Mouse (Mus musculus): ENCODE data around the gene E2f6. TPM values are rescaled to one million over a fixed set of nuclear protein-coding genes. Genes with fewer than 3 reads are reported as not detected.
A peak's percentile ranks its signal among the peaks of the same experiment; 100 is the strongest.

E2f6 gene
- polyA plus RNA-seq, 1 experiment: 9.9 TPM

DNA sequence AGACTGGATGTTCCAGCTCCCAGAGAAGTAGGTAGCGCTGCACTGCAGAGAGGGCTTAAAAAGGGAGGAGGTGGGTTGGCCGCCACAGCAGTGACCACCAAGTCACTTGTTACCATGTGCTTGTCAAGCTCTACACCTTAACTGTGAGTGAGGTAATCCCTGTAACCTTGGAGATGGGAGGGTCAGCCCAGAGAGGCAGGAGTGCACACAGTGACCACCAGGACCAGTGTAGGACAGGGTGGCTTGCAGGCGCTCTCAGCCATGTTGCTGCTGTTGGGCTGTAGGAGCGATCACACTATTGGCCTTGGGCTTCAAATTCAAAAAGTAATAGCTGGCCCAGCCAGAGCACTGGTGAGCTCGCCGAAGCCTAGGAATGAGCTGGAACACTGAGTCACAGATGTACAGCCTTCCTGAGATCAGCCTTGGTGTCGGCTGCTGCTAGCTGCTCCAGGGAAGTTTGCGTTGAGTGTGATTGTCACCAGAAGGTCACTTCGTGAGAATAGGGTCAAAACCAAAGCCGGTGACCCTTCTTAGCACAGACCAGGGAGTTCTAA, 11.5 kb downstream of the E2f6 start:
- WGBS: 95% methylated on average over 10 of the region's 10 CpGs
- no peak overlapping the region for H3K4me3 ChIP-seq (replicated peaks; ENCODE audit: control insufficient read depth, low read depth, low read length)
- H3K4me1 ChIP-seq (ENCODE audit: control insufficient read depth, insufficient read depth, low read length): no peaks in the 10 kb centered on the region
- no peak for TF ChIP-seq CTCF (IDR thresholded peaks at IDR 0.05; ENCODE audit: control insufficient read depth, insufficient read depth, low read length)
- no peak for TF ChIP-seq POLR2A (IDR thresholded peaks at IDR 0.05; ENCODE audit: borderline replicate concordance, control insufficient read depth, low read depth, low read length)
- no peak overlapping the region for H3K27ac ChIP-seq (ENCODE audit: control insufficient read depth, insufficient read depth, low read depth, low read length, poor library complexity)

DNA sequence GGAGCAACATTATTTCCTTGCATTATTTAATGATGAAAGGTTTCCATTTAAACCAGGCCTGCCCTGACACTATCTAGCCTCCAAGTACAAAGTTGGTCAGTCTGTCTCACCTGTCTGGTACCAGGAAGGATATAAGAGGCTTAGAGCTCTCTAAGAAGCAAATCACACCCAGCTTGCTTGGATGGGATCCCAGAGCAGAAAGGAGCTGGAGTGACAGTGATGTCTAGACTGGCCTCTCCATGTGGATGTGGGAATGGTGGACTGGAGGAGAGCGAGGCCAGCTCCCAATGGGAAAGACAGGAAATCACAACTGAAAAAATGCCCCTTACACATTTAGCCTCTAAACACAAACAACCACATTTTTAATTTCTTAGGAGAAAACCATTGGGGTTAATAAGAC, 12.9 kb downstream of the E2f6 start:
- H3K4me1 ChIP-seq (ENCODE audit: control insufficient read depth, insufficient read depth, low read length): no peaks in the 10 kb centered on the region
- WGBS: 86% methylated on average over 1 of the region's 1 CpGs
- TF ChIP-seq CTCF (IDR thresholded peaks at IDR 0.05; ENCODE audit: control insufficient read depth, insufficient read depth, low read length) (no peak), POLR2A (IDR thresholded peaks at IDR 0.05; ENCODE audit: borderline replicate concordance, control insufficient read depth, low read depth, low read length) (no peak)
- H3K27ac ChIP-seq (ENCODE audit: control insufficient read depth, insufficient read depth, low read depth, low read length, poor library complexity): no peak overlapping the region
- H3K4me3 ChIP-seq (replicated peaks; ENCODE audit: control insufficient read depth, low read depth, low read length): no peak overlapping the region

DNA sequence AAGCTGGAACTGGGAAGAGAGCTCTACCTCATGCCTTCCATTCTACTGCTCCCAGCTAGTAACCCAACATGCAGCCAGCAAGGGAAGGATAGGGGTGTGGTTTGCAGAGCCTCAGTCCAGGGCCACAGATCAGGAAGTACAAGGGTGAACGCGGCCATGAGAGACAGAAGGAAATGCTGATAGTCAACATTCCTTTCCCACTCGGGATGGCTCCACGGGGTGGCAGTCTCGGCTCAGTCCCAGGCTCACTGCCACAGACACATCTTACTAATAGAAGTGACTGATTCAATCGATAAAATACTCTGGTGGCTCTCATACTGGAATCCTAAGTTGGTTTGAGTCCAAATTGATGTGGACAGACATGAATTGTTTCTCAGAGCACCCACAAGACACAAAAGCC, 17.7 kb downstream of the E2f6 start:
- Histone ChIP-seq H3K27ac (ENCODE audit: control insufficient read depth, insufficient read depth, low read depth, low read length, poor library complexity) (no peak overlapping the region), H3K4me1 (ENCODE audit: control insufficient read depth, insufficient read depth, low read length) (no peaks in the 10 kb centered on the region), H3K4me3 (replicated peaks; ENCODE audit: control insufficient read depth, low read depth, low read length) (no peak overlapping the region)
- 4% methylated on average over 6 of the region's 6 CpGs for WGBS
- TF ChIP-seq POLR2A (IDR thresholded peaks at IDR 0.05; ENCODE audit: borderline replicate concordance, control insufficient read depth, low read depth, low read length) (no peak), CTCF (IDR thresholded peaks at IDR 0.05; ENCODE audit: control insufficient read depth, insufficient read depth, low read length) (peak; percentile 42; the same call in 1 of the 2 replicates)

DNA sequence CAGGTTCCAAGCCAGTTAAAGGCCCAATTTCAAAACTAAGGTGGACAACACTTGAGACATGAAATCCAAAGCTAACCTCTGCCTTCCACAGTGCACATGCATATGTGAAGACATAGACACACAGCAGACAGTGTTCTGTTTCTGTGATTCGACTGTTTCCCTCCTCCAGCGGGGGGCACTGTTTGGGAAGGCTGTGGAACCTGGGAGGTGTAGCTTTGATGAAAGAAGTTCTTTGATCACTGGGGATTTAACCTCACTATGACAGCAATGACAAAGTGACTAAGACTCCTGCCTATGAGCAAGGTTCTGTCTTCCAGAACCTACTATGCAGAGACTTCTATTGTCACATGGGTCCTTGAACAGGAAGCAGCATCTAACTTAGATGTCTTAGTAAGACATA, 19.0 kb downstream of the E2f6 start:
- no peak overlapping the region for H3K4me3 ChIP-seq (replicated peaks; ENCODE audit: control insufficient read depth, low read depth, low read length)
- no peak for TF ChIP-seq POLR2A (IDR thresholded peaks at IDR 0.05; ENCODE audit: borderline replicate concordance, control insufficient read depth, low read depth, low read length)
- TF ChIP-seq CTCF (IDR thresholded peaks at IDR 0.05; ENCODE audit: control insufficient read depth, insufficient read depth, low read length): peak; percentile 44; the same call in 1 of the 2 replicates
- 68% methylated on average over 2 of the region's 2 CpGs for WGBS
- no peaks in the 10 kb centered on the region for H3K4me1 ChIP-seq (ENCODE audit: control insufficient read depth, insufficient read depth, low read length)
- H3K27ac ChIP-seq (ENCODE audit: control insufficient read depth, insufficient read depth, low read depth, low read length, poor library complexity): no peak overlapping the region

DNA sequence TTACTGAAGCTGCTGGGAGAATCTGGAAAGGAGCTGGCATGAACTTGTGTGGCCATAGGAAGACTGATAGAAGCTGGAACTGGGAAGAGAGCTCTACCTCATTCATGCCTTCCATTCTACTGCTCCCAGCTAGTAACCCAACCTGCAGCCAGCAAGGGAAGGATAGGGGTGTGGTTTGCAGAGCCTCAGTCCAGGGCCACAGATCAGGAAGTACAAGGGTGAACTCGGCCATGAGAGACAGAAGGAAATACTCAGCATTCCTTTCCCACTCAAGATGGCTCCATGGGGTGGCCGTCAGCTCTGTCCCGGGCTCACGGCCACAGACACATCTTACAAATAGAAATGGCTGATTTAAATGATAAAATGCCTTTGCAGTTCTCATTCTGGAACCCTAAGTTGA, 20.3 kb downstream of the E2f6 start:
- no peaks in the 10 kb centered on the region for H3K4me1 ChIP-seq (ENCODE audit: control insufficient read depth, insufficient read depth, low read length)
- no peak overlapping the region for H3K4me3 ChIP-seq (replicated peaks; ENCODE audit: control insufficient read depth, low read depth, low read length)
- no peak overlapping the region for H3K27ac ChIP-seq (ENCODE audit: control insufficient read depth, insufficient read depth, low read depth, low read length, poor library complexity)
- TF ChIP-seq CTCF (IDR thresholded peaks at IDR 0.05; ENCODE audit: control insufficient read depth, insufficient read depth, low read length): no peak
- TF ChIP-seq POLR2A (IDR thresholded peaks at IDR 0.05; ENCODE audit: borderline replicate concordance, control insufficient read depth, low read depth, low read length): no peak
- WGBS: 64% methylated on average over 4 of the region's 4 CpGs

DNA sequence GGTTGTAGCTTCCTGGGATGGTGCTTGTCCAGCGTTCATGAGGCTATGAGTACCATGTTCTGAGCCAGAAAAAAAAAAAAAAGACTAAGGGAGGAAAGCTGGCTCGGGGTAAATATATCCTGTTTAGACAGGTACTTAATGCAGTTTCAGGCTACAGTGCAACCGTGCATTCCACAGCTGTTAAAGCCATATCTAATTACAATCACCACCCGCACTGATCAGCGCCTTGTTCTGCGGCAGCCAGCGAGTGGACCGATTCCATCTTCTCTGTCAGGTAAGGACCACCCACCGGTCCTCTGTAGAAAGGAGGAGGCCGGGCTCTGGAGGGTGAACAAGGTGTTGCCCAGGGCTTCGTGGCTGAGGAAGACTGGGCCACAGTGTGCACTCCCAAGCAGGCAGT, 23.9 kb downstream of the E2f6 start:
- TF ChIP-seq CTCF (IDR thresholded peaks at IDR 0.05; ENCODE audit: control insufficient read depth, insufficient read depth, low read length) (no peak), POLR2A (IDR thresholded peaks at IDR 0.05; ENCODE audit: borderline replicate concordance, control insufficient read depth, low read depth, low read length) (no peak)
- H3K27ac ChIP-seq (ENCODE audit: control insufficient read depth, insufficient read depth, low read depth, low read length, poor library complexity): no peak overlapping the region
- H3K4me1 ChIP-seq (ENCODE audit: control insufficient read depth, insufficient read depth, low read length): no peaks in the 10 kb centered on the region
- 87% methylated on average over 11 of the region's 11 CpGs for WGBS
- no peak overlapping the region for H3K4me3 ChIP-seq (replicated peaks; ENCODE audit: control insufficient read depth, low read depth, low read length)

DNA sequence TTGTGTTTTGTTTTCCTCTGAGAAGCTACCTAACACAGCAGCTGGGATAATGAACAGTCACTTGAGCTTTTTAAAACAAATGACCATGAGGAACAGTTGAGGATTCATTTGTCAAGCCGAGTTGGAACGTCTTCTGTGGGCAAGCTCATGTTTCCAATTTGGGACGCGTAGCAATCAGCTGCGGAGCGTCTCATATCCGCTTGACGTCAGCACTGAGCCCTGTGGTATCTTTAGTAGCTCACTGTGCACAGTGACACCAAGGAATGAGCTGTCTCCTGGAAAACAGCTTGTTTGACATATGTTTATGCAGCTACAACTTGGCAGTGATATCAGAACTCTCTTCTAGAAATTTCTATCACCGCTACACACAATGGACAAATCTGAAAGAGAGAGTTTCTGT, 25.4 kb downstream of the E2f6 start:
- Histone ChIP-seq H3K4me1 (ENCODE audit: control insufficient read depth, insufficient read depth, low read length) (no peaks in the 10 kb centered on the region), H3K27ac (ENCODE audit: control insufficient read depth, insufficient read depth, low read depth, low read length, poor library complexity) (no peak overlapping the region), H3K4me3 (replicated peaks; ENCODE audit: control insufficient read depth, low read depth, low read length) (no peak overlapping the region)
- TF ChIP-seq POLR2A (IDR thresholded peaks at IDR 0.05; ENCODE audit: borderline replicate concordance, control insufficient read depth, low read depth, low read length) (no peak), CTCF (IDR thresholded peaks at IDR 0.05; ENCODE audit: control insufficient read depth, insufficient read depth, low read length) (no peak)
- 83% methylated on average over 9 of the region's 9 CpGs for WGBS

DNA sequence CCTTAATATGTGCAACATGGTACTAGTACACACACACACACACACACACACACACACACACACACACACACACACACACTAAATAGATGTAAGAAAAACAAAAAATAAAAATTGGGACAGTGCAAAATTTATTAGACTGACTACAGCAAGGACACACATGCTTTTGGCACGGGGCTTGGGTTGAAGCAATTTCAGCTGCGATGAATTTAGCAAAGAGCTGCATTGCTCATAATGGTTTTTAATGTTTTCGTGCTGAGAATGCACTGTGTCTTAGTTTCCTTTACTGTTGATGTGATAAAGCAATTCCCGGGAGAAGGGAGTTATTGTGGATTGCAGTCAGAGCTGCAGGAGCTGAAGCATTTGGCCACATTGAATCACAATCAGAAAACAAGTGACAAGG, 27.0 kb downstream of the E2f6 start:
- WGBS: 88% methylated on average over 4 of the region's 4 CpGs
- TF ChIP-seq POLR2A (IDR thresholded peaks at IDR 0.05; ENCODE audit: borderline replicate concordance, control insufficient read depth, low read depth, low read length) (no peak), CTCF (IDR thresholded peaks at IDR 0.05; ENCODE audit: control insufficient read depth, insufficient read depth, low read length) (no peak)

More for the DNA sequence above, 27.0 kb downstream of the E2f6 start:
- Histone ChIP-seq H3K4me1 (ENCODE audit: control insufficient read depth, insufficient read depth, low read length) (no peaks in the 10 kb centered on the region), H3K27ac (ENCODE audit: control insufficient read depth, insufficient read depth, low read depth, low read length, poor library complexity) (no peak overlapping the region), H3K4me3 (replicated peaks; ENCODE audit: control insufficient read depth, low read depth, low read length) (no peak overlapping the region)
